Mouse (Mus musculus) layer of hippocampus, postnatal 14 days (tissue): ENCODE measurements around the gene Lpcat4. TPM values are rescaled to one million over a fixed set of nuclear protein-coding genes. Genes with fewer than 3 reads are reported as not detected.
"Not testable (repeated sequence)": the region's sequence is repeated elsewhere in the genome, so short reads cannot be mapped to it uniquely, and the experiment has no call there.

ENCODE experiments used
- DNase-seq, 2 experiments: peaks; one replicate each; pipeline ENCODE4 v3.0.0; 2021 to 2022; ENCODE audit warnings: low spot score in 2 of 2, mixed read lengths in 1 of 2
- total RNA-seq, 2 experiments: library from RNA; stranded (reverse); gene quantifications; 2 replicates each; pipeline ENCODE4 v1.2.3; 2021

Lpcat4 gene
- total RNA-seq, 2 experiments from 2014 or later: 61.9 to 78.3 TPM

GRCm38 (mm10) chr2:112259241-112259962, 20.1 kb downstream of the Lpcat4 start, which contains the start of gene Nutm1:
Gene Nutm1, minus strand, starts transcription at chr2:112259291.
- DNase-seq: no peak

- DNase-seq: peak; percentile 86 to 94
Observed at GRCm38 (mm10) chr2:112261748-112262653, 22.7 kb downstream of the Lpcat4 start, which contains the start of gene Nop10. Gene Nop10, plus strand, starts transcription at chr2:112261926.

DNA sequence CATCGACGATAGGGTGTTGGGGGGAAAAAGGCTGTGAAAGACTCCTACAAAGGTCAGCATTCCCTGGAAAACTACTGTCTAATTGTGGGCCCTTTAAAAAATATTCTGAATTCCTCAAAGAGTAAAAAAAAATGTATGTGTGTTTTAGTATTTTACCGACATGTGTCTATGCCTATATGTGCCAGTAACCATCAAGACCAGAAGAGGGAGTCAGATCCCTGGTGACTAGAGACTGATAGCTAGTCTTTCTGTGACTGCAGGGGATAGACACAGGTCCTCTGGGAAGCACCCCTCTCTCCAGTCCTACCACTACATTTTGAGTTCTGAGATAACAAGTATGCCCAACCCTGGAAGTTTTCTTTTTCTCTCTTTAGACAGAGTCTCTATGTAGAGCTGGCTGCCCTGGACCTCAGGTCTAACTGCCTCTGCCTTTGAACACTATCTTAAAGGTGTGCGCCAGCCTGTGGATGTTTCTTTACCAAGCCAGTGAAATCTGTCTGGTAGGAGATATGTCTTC, 23.6 kb downstream of the Lpcat4 start:
- peak in 1 of 2 experiments; percentile 41 for DNase-seq

DNA sequence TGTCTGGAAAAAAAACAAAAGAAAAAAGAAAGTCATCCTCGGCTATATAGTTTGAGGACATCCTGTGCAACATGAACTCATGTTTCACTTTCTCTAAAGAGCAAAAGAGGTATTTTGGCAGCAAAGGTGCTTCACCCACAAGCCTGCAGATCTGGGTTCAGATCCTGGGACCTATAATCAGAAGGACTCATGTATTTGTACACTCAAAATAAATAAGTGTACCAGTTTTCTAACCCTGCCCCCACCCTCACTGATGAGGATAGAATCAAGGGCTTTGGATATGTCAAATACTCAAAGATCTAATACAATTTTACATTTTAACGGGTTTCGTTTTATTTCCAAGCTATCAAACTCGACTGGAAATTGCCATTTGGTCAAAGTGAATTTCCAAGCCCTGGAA, 25.1 kb downstream of the Lpcat4 start:
- DNase-seq: no peak

GRCm38 (mm10) chr2:112265448-112266241, 26.4 kb downstream of the Lpcat4 start, which contains the start of gene Slc12a6:
Gene Slc12a6, plus strand, starts transcription at chr2:112265825.
- peak; percentile 86 to 92 for DNase-seq

DNA sequence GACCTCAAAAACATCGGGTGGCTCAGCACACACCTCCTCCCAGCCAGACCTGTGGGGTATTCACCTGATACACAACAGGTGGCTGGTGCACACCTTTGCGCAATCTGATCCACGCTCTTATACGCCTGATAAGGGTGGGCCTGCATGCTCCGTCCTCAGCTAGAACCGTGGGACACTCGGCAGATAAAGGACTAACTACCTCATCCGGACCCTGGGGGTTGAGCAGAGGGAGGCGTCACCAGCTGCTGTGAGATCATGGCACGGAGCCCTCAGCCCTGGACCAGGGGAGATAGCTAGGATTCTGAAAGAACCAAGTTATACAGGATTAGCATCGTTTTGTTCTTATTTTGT, 26.9 kb downstream of the Lpcat4 start, which contains the start of gene Gm21985:
TSS of gene Gm21985 (plus strand) at position 73 of the 351 bp plus-strand sequence.
- peak; percentile 49 to 62 for DNase-seq

GRCm38 (mm10) chr2:112266780-112267179, 27.5 kb downstream of the Lpcat4 start:
- peak in 1 of 2 experiments; percentile 21 for DNase-seq

DNA sequence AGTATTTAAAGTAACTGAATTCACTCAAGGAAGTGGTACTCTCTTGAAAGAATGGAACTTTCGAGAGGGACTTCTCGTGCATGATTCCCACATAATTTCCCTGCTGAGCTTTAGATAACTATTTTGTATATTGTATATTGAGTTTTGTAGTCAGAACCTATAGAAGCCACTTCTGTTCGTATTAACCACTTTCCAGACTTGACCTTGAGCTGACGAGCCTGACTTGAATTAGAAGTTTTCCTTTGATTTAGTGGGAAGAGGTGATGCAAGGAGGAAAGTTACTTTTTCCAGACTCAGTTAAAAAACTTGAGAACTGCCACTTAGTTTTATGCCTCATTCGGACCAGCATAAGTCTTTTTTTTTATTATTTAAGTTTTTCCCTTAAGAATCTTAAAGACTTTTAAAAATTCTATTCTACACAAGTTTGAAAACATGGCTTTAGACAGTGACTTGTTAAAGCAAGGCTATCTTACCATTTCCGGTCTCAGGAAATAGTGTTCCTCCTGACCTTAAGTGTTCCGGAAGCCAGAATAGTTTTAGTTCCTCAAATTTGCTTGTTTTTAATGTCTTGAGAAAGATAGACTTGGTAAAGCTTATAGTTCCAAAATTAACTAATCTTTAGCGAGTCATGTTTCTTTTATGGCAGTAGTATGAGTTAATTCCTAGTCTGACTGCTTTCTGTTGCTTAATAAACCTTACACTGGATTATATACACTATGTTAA, 28.4 kb downstream of the Lpcat4 start:
- no peak for DNase-seq

- no peak for DNase-seq
Observed at GRCm38 (mm10) chr2:112270011-112270410, 30.7 kb downstream of the Lpcat4 start.

DNA sequence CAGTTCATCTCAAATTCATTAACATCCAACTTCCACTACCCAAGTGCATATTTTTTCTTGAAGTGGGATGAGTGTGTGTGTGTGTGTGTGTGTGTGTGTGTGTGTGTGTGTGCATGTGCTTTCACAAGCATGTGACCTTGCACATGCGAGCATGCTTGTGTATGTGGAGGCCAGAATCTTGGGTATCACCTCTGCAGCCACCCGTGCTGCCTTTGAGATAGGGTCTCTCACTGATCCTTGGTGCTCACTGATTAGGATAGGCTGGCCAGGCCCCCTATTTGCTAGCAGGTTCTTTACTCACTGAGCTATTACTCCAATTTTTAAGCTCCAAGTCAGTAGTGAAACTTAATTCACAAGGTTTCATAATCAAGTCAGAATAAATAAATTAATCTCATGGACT, 33.6 kb downstream of the Lpcat4 start:
- no peak for DNase-seq

DNA sequence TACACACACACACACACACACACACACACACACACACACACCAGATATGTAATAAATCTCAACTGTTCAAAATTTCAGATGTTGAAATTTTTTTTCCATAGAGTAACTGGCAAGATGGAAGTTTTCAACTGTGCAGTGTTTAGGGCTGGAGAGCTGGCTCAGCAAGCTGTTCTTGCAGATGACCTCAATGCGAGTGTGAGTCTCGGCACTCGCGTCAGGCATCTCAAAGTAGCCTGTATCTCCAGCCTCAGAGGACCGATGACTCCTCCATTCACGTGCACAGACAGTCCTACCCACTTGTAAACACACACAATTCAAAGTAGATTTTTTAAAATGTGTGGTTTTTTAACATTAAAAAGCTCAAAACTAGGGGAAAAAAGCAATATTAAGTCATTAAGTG, 34.2 kb downstream of the Lpcat4 start:
- DNase-seq: no peak

DNA sequence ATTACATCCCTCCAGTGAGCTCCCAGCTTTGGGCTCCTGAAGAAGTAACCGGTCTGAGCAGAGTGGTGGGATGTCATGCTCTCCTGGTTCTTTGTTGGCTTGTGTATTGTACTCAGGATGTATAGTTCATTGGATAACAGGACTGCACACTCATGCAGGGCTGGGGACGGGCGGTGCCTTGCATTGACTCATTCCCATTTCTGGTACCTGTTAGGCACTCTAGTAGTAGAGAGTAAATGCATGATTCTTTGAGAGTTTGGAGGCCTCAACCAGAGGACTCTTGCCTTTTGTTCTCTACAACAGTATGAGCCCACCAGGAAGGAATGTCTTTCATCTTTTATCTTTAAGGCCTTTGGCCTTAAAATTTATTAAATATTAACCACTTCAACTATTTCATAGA, 37.6 kb downstream of the Lpcat4 start:
- DNase-seq: no peak

DNA sequence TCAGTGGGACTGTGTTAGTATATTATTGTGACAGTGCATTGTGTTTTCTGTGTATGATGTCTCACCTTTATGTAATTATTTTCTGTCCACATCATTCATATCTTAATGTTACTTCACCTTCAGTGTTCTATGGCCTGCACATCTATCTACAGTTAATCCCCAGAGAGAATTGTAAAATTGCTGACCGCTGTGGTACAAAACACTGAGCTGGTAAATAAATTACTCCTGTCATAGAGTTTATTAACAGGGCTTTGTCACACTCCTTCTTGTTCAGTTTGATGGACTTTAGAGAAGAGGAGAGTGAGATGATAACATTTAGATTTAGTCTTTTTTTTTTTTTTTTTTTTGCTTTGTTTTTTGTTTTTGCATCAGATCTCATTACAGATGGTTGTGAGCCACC, 43.6 kb downstream of the Lpcat4 start:
- no peak for DNase-seq

GRCm38 (mm10) chr2:112284363-112285030, 45.2 kb downstream of the Lpcat4 start:
- DNase-seq: no peak

- DNase-seq: no peak
Observed at GRCm38 (mm10) chr2:112285031-112285390, 45.7 kb downstream of the Lpcat4 start.

- DNase-seq: not testable (repeated sequence)
Observed at GRCm38 (mm10) chr2:112286062-112286461, 46.8 kb downstream of the Lpcat4 start.

GRCm38 (mm10) chr2:112287059-112287458, 47.8 kb downstream of the Lpcat4 start:
- no peak for DNase-seq

DNA sequence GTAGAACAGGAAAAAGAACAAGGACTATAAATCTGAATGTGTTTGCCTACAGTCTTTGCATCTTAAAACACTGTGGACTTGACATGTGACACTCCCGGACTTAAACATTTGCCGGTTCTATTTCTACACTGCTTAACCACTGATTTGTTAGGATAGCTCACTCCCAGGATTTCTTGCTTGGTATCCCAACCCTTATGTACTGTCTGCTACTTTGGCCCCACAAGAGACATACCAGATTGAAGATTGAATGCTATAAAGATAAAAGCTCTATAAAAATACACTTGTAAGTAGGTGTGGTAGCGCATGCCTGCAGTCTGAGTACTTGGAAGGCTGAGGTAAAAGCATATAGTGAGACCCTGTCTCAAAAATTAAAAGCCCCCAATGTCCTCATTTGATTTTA, 50.2 kb downstream of the Lpcat4 start:
- no peak for DNase-seq

- peak in 1 of 2 experiments; percentile 29 for DNase-seq
Observed at GRCm38 (mm10) chr2:112292823-112293222, 53.6 kb downstream of the Lpcat4 start.

DNA sequence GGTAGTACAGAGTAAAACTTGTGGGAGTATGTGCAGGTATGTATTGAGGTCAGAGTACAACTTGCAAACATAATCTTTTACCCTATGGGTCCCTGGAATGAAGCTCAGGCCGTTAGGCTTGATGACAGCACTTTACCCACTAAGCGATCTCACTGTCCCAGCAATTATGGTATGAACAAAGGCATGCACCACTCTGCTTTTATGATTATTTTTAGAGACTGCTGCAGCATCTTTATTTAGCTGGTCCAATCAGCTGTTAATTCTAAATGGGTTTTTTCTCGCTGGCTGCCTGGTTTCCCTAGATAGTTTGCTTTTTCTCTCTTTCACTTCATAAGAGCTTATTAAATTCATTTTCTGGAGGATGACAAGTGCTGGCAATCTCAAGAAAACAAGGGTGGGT, 56.9 kb downstream of the Lpcat4 start:
- peak in 1 of 2 experiments; percentile 43 for DNase-seq
